ENCODE assay signal across 15 mouse cellular contexts in the genomic region with DNA sequence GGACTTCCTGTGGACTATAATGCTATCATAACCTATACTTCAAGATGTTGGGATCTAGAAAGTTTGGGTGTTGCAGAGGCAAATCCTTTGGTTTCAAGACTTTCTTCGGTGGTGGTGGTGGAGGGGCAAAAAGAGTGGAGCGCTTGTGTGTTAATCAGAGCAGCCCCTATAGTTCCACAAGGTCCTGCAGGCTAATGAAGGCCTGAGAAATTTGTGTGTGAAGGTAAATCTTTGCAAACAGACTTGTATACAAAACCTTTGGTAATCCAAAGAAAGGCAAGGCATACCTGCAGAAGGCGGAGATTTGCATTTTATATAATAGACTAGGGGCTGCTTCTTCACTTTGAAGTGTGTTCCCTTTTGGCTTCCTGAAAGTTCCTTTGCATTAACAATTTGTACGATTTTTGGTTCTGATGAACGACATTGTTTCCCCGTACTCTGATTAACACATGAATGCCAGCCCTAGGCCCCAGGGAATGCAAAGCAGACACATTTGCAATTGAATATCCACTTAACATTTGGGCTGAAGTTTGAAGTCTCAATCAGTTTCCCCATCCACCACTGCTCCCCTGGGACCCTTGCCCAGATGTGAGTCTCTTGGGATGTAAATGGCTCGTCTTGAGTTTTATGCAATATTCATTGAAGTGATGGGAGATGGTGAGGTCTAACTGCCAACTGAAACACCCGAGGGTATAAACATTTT.
DNase-seq lines count a peak whose midpoint lies in the region; ATAC-seq and TF ChIP-seq lines count a peak whose summit lies in the region.
"Had no signal": no experiment of that assay in that cellular context is flagged by ENCODE, and none has a peak within 500 bp of the region (broad histone marks: within the 10 kb centered on the region; RNA-seq: fewer than 3 reads in every experiment).

No protein-coding gene starts in this region.

- DNase-seq in embryo, embryonic 10.5 days (ENCODE audit: low spot score), result peak; percentile 50
- no peak for DNase-seq in embryo, embryonic 10 days (ENCODE audit: low spot score)
- peak; percentile 85 for DNase-seq in ES-E14 (ENCODE audit: low read depth, low spot score)
- DNase-seq in kidney, adult 18-20 months, result no peak
- no peak for DNase-seq in lung, postnatal 0 days (ENCODE audit: low spot score)
- DNase-seq: kidney, postnatal 10 days; lung, postnatal 14 days had no signal

- no peak overlapping the region for H3K9ac ChIP-seq in ES-E14 (ENCODE audit: insufficient read depth, low read depth, low read length, poor library complexity, severe bottlenecking)
- no peak overlapping the region for H3K9ac ChIP-seq in forebrain, embryonic 16.5 days (replicated peaks; ENCODE audit: low read depth, low read length)
- H3K9ac ChIP-seq in midbrain, embryonic 12.5 days (replicated peaks), result no peak overlapping the region
- no peak overlapping the region for H3K9ac ChIP-seq in lung, postnatal 0 days (replicated peaks; ENCODE audit: low read depth)
- H3K9ac ChIP-seq: embryonic facial prominence, embryonic 15.5 days; heart, embryonic 12.5 days had no signal

- no peak overlapping the region for H3K4me3 ChIP-seq in ES-E14 (ENCODE audit: insufficient read depth in 1 of 2, low read depth in 1 of 2, low read length in 2 of 2, poor library complexity in 1 of 2, severe bottlenecking in 1 of 2)
- no peak overlapping the region for H3K4me3 ChIP-seq in forebrain, embryonic 16.5 days (replicated peaks; ENCODE audit: low read length)
- H3K4me3 ChIP-seq in midbrain, embryonic 12.5 days, result no peak overlapping the region
- no peak overlapping the region for H3K4me3 ChIP-seq in lung, postnatal 0 days (ENCODE audit: low read depth, low read length)
- H3K4me3 ChIP-seq: embryonic facial prominence, embryonic 15.5 days; heart, embryonic 12.5 days; myocyte had no signal

- no peak for TF ChIP-seq CTCF in lung, postnatal 0 days (IDR thresholded peaks at IDR 0.05)

- H3K27me3 ChIP-seq in forebrain, embryonic 16.5 days (replicated peaks; ENCODE audit: control insufficient read depth, insufficient read depth, low read length), result no peaks in the 10 kb centered on the region
- peaks cover 27% of the 10 kb centered on the region for H3K27me3 ChIP-seq in midbrain, embryonic 12.5 days
- H3K27me3 ChIP-seq in lung, postnatal 0 days (replicated peaks; ENCODE audit: insufficient read depth, low read length), result no peaks in the 10 kb centered on the region

- peak overlapping the region; percentile 97; the same call in 1 of the 2 replicates for H3K27ac ChIP-seq in ES-E14 (ENCODE audit: insufficient read depth, low read depth, low read length, poor library complexity, severe bottlenecking)
- H3K27ac ChIP-seq in forebrain, embryonic 16.5 days (ENCODE audit: low read length), result peak overlapping the region; percentile 17; the same call in 1 of the 2 replicates
- no peak overlapping the region for H3K27ac ChIP-seq in midbrain, embryonic 12.5 days (replicated peaks)
- no peak overlapping the region for H3K27ac ChIP-seq in lung, postnatal 0 days (ENCODE audit: low read length)
- H3K27ac ChIP-seq: embryonic facial prominence, embryonic 15.5 days had no signal

- H3K9me3 ChIP-seq in ES-E14 (ENCODE audit: control insufficient read depth, insufficient read depth, low read depth, low read length), result no peaks in the 10 kb centered on the region; the same call in 1 of the 2 replicates
- no peaks in the 10 kb centered on the region for H3K9me3 ChIP-seq in forebrain, embryonic 16.5 days (ENCODE audit: control insufficient read depth, low read length)
- H3K9me3 ChIP-seq in midbrain, embryonic 12.5 days, result no peaks in the 10 kb centered on the region
- no peaks in the 10 kb centered on the region for H3K9me3 ChIP-seq in lung, postnatal 0 days (ENCODE audit: low read length)
- H3K9me3 ChIP-seq: embryonic facial prominence, embryonic 15.5 days; heart, embryonic 12.5 days had no signal

- TF ChIP-seq EP300 in lung, postnatal 0 days (IDR thresholded peaks at IDR 0.05), result no peak

- 5% methylated on average over 8 of the region's 8 CpGs for WGBS in forebrain, embryonic 16.5 days
- 13% methylated on average over 8 of the region's 8 CpGs for WGBS in midbrain, embryonic 12.5 days
- 50% methylated on average over 8 of the region's 8 CpGs for WGBS in lung, postnatal 0 days

- peak; percentile 82 for ATAC-seq in forebrain, embryonic 16.5 days
- peak; percentile 75 for ATAC-seq in midbrain, embryonic 12.5 days (ENCODE audit: low FRiP score, low read depth)
- ATAC-seq in frontal cortex, adult (ENCODE audit: low TSS enrichment), result no peak
- no peak for ATAC-seq in lung, postnatal 0 days
- ATAC-seq: activated CD4-positive, CD25-positive, alpha-beta regulatory T cell, adult 4 months; inflammation-experienced regulatory T-cells, adult 6 months had no signal

- H3K36me3 ChIP-seq in ES-E14 (ENCODE audit: control insufficient read depth, insufficient read depth, low read length, poor library complexity, severe bottlenecking), result peaks cover 2% of the 10 kb centered on the region; the same call in 1 of the 2 replicates
- H3K36me3 ChIP-seq in forebrain, embryonic 16.5 days (ENCODE audit: control insufficient read depth, insufficient read depth), result no peaks in the 10 kb centered on the region
- no peaks in the 10 kb centered on the region for H3K36me3 ChIP-seq in midbrain, embryonic 12.5 days
- H3K36me3 ChIP-seq in lung, postnatal 0 days (ENCODE audit: insufficient read depth, low read length), result no peaks in the 10 kb centered on the region
- H3K36me3 ChIP-seq: embryonic facial prominence, embryonic 15.5 days; heart, embryonic 12.5 days had no signal

- in situ Hi-C loops in ES-E14 (cut with MboI; ENCODE audit: low sequenced_read_pairs in 2 of 2, unreplicated experiment in 2 of 2), result no loop called here

- H3K4me1 ChIP-seq in ES-E14 (ENCODE audit: control insufficient read depth in 2 of 2, insufficient read depth in 2 of 2, low read length in 2 of 2, poor library complexity in 1 of 2), result peaks cover 2 to 4% of the 10 kb centered on the region in 2 experiments; a peak in 2 of 4 replicates
- H3K4me1 ChIP-seq in forebrain, embryonic 16.5 days (replicated peaks; ENCODE audit: control insufficient read depth, insufficient read depth, low read length), result peaks cover 21% of the 10 kb centered on the region
- peaks cover 27% of the 10 kb centered on the region for H3K4me1 ChIP-seq in midbrain, embryonic 12.5 days
- no peaks in the 10 kb centered on the region; the same call in 1 of the 2 replicates for H3K4me1 ChIP-seq in lung, postnatal 0 days (ENCODE audit: insufficient read depth, low read depth, low read length)
- H3K4me1 ChIP-seq: heart, embryonic 12.5 days had no signal

- peak overlapping the region; percentile 41 for H3K4me2 ChIP-seq in forebrain, embryonic 16.5 days (ENCODE audit: low read length)
- H3K4me2 ChIP-seq in midbrain, embryonic 12.5 days (replicated peaks), result peak overlapping the region; percentile 44
- H3K4me2 ChIP-seq in lung, postnatal 0 days (replicated peaks; ENCODE audit: low read depth, low read length), result no peak overlapping the region
- H3K4me2 ChIP-seq: embryonic facial prominence, embryonic 15.5 days; heart, embryonic 12.5 days had no signal

TF ChIP-seq in ES-E14, 5 proteins besides CTCF, POLR2A, EP300 and RAD21:
- no peak for TF ChIP-seq ZNF384 (IDR thresholded peaks at IDR 0.05; ENCODE audit: low read depth, low read length)
- TF ChIP-seq MAFK (IDR thresholded peaks at IDR 0.05; ENCODE audit: insufficient read depth, low read depth, low read length), result peak; percentile 57; the same call in 1 of the 2 replicates
- no peak for TF ChIP-seq ZC3H11A (IDR thresholded peaks at IDR 0.05; ENCODE audit: borderline replicate concordance, low read depth, low read length)
- peak; percentile 55; the same call in 1 of the 2 replicates for TF ChIP-seq CHD2 (IDR thresholded peaks at IDR 0.05; ENCODE audit: low read depth, low read length)
- no peak for TF ChIP-seq HCFC1 (IDR thresholded peaks at IDR 0.05; ENCODE audit: borderline replicate concordance, insufficient read depth, low read length)

Comparison
In these comparisons a context has a peak if more than half of its experiments do, and no peak if none do; other contexts are left out.
1. DNase-seq: peak in embryo, embryonic 10.5 days (single experiment) and ES-E14 (single experiment); none in embryo, embryonic 10 days (single experiment), kidney, adult 18-20 months (single experiment) and lung, postnatal 0 days (single experiment).
2. H3K27ac ChIP-seq: peak in ES-E14 (single experiment) and forebrain, embryonic 16.5 days (single experiment); none in midbrain, embryonic 12.5 days (single experiment) and lung, postnatal 0 days (single experiment).
3. ATAC-seq: peak in forebrain, embryonic 16.5 days (single experiment) and midbrain, embryonic 12.5 days (single experiment); none in frontal cortex, adult (single experiment) and lung, postnatal 0 days (single experiment).